Mouse (Mus musculus): ENCODE results near the gene Wbp1. TPM values are rescaled to one million over a fixed set of nuclear protein-coding genes. Genes with fewer than 3 reads are reported as not detected.
A peak's percentile ranks its signal among the peaks of the same experiment; 100 is the strongest.

Wbp1 gene
- polyA plus RNA-seq, 1 experiment from 2014 or later, result 21.0 TPM

- H3K27ac ChIP-seq (ENCODE audit: low read depth), result peak overlapping the region; percentile 88
- DNase-seq (peak; percentile 11), ATAC-seq (peak; percentile 48)
- H3K9ac ChIP-seq (replicated peaks), result no peak overlapping the region
- no peak overlapping the region for H3K4me3 ChIP-seq (ENCODE audit: low read depth, low read length)
- TF ChIP-seq EP300 (IDR thresholded peaks at IDR 0.05; ENCODE audit: low read depth) (no peak), CTCF (IDR thresholded peaks at IDR 0.05; ENCODE audit: low read depth) (no peak)
- H3K4me1 ChIP-seq (ENCODE audit: insufficient read depth), result peaks cover 28% of the 10 kb centered on the region
- H3K36me3 ChIP-seq (replicated peaks; ENCODE audit: insufficient read depth, low read length), result no peaks in the 10 kb centered on the region
- H3K9me3 ChIP-seq (ENCODE audit: low read length), result no peaks in the 10 kb centered on the region
- H3K4me2 ChIP-seq (ENCODE audit: low read depth, low read length), result peak overlapping the region; percentile 30; the same call in 1 of the 2 replicates
- WGBS (ENCODE audit: insufficient replicate concordance), result 51% methylated on average over 9 of the region's 9 CpGs
- no peaks in the 10 kb centered on the region for H3K27me3 ChIP-seq (ENCODE audit: insufficient read depth, low read length)
These were observed 11.0 kb upstream of the Wbp1 start for GRCm38 (mm10) chr6:83132176-83132919.

- 36% methylated on average over 6 of the region's 6 CpGs for WGBS (ENCODE audit: insufficient replicate concordance)
- peak overlapping the region; percentile 3 for H3K9ac ChIP-seq (replicated peaks)
- H3K4me2 ChIP-seq (ENCODE audit: low read depth, low read length), result peak overlapping the region; percentile 30; the same call in 1 of the 2 replicates
- H3K36me3 ChIP-seq (replicated peaks; ENCODE audit: insufficient read depth, low read length), result no peaks in the 10 kb centered on the region
- no peak overlapping the region for H3K4me3 ChIP-seq (ENCODE audit: low read depth, low read length)
- DNase-seq, result peak; percentile 49
- H3K9me3 ChIP-seq (ENCODE audit: low read length), result no peaks in the 10 kb centered on the region
- TF ChIP-seq EP300 (IDR thresholded peaks at IDR 0.05; ENCODE audit: low read depth) (peak; percentile 46; the same call in 1 of the 2 replicates), CTCF (IDR thresholded peaks at IDR 0.05; ENCODE audit: low read depth) (no peak)
- peak overlapping the region; percentile 88 for H3K27ac ChIP-seq (ENCODE audit: low read depth)
- H3K4me1 ChIP-seq (ENCODE audit: insufficient read depth), result peaks cover 26% of the 10 kb centered on the region
- no peaks in the 10 kb centered on the region for H3K27me3 ChIP-seq (ENCODE audit: insufficient read depth, low read length)
- peak; percentile 90 for ATAC-seq
These were observed 10.2 kb upstream of the Wbp1 start for GRCm38 (mm10) chr6:83131469-83132034.

- no peak overlapping the region for H3K9ac ChIP-seq (replicated peaks)
- 83% methylated on average over 5 of the region's 5 CpGs for WGBS (ENCODE audit: insufficient replicate concordance)
- no peaks in the 10 kb centered on the region for H3K27me3 ChIP-seq (ENCODE audit: insufficient read depth, low read length)
- H3K27ac ChIP-seq (ENCODE audit: low read depth), result no peak overlapping the region
- 0 out of 2 replicates have a peak, but pooled peaks cover 3% of the 10 kb centered on the region for H3K36me3 ChIP-seq (replicated peaks; ENCODE audit: insufficient read depth, low read length)
- TF ChIP-seq EP300 (IDR thresholded peaks at IDR 0.05; ENCODE audit: low read depth) (no peak), CTCF (IDR thresholded peaks at IDR 0.05; ENCODE audit: low read depth) (peak; percentile 58)
- no peak for DNase-seq
- H3K4me1 ChIP-seq (ENCODE audit: insufficient read depth), result peaks cover 27% of the 10 kb centered on the region
- no peak for ATAC-seq
- H3K9me3 ChIP-seq (ENCODE audit: low read length), result no peaks in the 10 kb centered on the region
- no peak overlapping the region for H3K4me2 ChIP-seq (ENCODE audit: low read depth, low read length)
- H3K4me3 ChIP-seq (ENCODE audit: low read depth, low read length), result no peak overlapping the region
These were observed 6.1 kb upstream of the Wbp1 start for GRCm38 (mm10) chr6:83127419-83127818.

GRCm38 (mm10) chr6:83125331-83125730, 4.0 kb upstream of the Wbp1 start, which contains the start of gene Ino80b:
TSS of gene Ino80b (minus strand) at chr6:83125431.
- no peak for DNase-seq
- Histone ChIP-seq H3K9ac (replicated peaks) (peak within 1 kb of the TSS; percentile 74), H3K9me3 (ENCODE audit: low read length) (no peaks in the 10 kb centered on the region), H3K27ac (ENCODE audit: low read depth) (peak within 1 kb of the TSS; percentile 65), H3K36me3 (replicated peaks; ENCODE audit: insufficient read depth, low read length) (0 out of 2 replicates have a peak, but pooled peaks cover 3% of the 10 kb centered on the region), H3K4me1 (ENCODE audit: insufficient read depth) (peaks cover 33% of the 10 kb centered on the region), H3K4me2 (ENCODE audit: low read depth, low read length) (peak within 1 kb of the TSS; percentile 97), H3K4me3 (ENCODE audit: low read depth, low read length) (peak within 1 kb of the TSS; percentile 76), H3K27me3 (ENCODE audit: insufficient read depth, low read length) (no peaks in the 10 kb centered on the region)
- 27% methylated on average over 5 of the region's 5 CpGs for WGBS (ENCODE audit: insufficient replicate concordance)
- no peak for TF ChIP-seq EP300 (IDR thresholded peaks at IDR 0.05; ENCODE audit: low read depth)
- TF ChIP-seq CTCF (IDR thresholded peaks at IDR 0.05; ENCODE audit: low read depth), result no peak
- ATAC-seq, result no peak

GRCm38 (mm10) chr6:83124851-83125312, 3.5 kb upstream of the Wbp1 start:
- WGBS (ENCODE audit: insufficient replicate concordance), result under 1% methylated on average over 30 of the region's 30 CpGs
- ATAC-seq, result peak; percentile 20
- H3K4me3 ChIP-seq (ENCODE audit: low read depth, low read length), result peak overlapping the region; percentile 76

GRCm38 (mm10) chr6:83122961-83123360, 1.6 kb upstream of the Wbp1 start:
- ATAC-seq, result no peak
- H3K36me3 ChIP-seq (replicated peaks; ENCODE audit: insufficient read depth, low read length), result peaks cover 8% of the 10 kb centered on the region
- H3K4me2 ChIP-seq (ENCODE audit: low read depth, low read length), result peak overlapping the region; percentile 85
- TF ChIP-seq CTCF (IDR thresholded peaks at IDR 0.05; ENCODE audit: low read depth) (no peak), EP300 (IDR thresholded peaks at IDR 0.05; ENCODE audit: low read depth) (no peak)
- WGBS (ENCODE audit: insufficient replicate concordance), result 94% methylated on average over 5 of the region's 5 CpGs
- H3K4me1 ChIP-seq (ENCODE audit: insufficient read depth), result peaks cover 40% of the 10 kb centered on the region
- H3K27me3 ChIP-seq (ENCODE audit: insufficient read depth, low read length), result no peaks in the 10 kb centered on the region
- H3K4me3 ChIP-seq (ENCODE audit: low read depth, low read length), result no peak overlapping the region
- no peak overlapping the region for H3K9ac ChIP-seq (replicated peaks)
- no peak overlapping the region for H3K27ac ChIP-seq (ENCODE audit: low read depth)
- no peaks in the 10 kb centered on the region for H3K9me3 ChIP-seq (ENCODE audit: low read length)
- DNase-seq, result no peak

More at GRCm38 (mm10) chr6:83124851-83125312, 3.5 kb upstream of the Wbp1 start:
- H3K4me2 ChIP-seq (ENCODE audit: low read depth, low read length), result peak overlapping the region; percentile 97
- peak overlapping the region; percentile 65 for H3K27ac ChIP-seq (ENCODE audit: low read depth)
- TF ChIP-seq CTCF (IDR thresholded peaks at IDR 0.05; ENCODE audit: low read depth) (no peak), EP300 (IDR thresholded peaks at IDR 0.05; ENCODE audit: low read depth) (peak; percentile 82)
- H3K27me3 ChIP-seq (ENCODE audit: insufficient read depth, low read length), result no peaks in the 10 kb centered on the region
- peaks cover 37% of the 10 kb centered on the region for H3K4me1 ChIP-seq (ENCODE audit: insufficient read depth)
- 0 out of 2 replicates have a peak, but pooled peaks cover 3% of the 10 kb centered on the region for H3K36me3 ChIP-seq (replicated peaks; ENCODE audit: insufficient read depth, low read length)
- H3K9ac ChIP-seq (replicated peaks), result peak overlapping the region; percentile 74
- H3K9me3 ChIP-seq (ENCODE audit: low read length), result no peaks in the 10 kb centered on the region
- peak; percentile 92 for DNase-seq
